Mouse (Mus musculus) cerebellum, postnatal 4 days (tissue): ENCODE results near the gene Lpar2.

Experiments used
- DNase-seq, 2 experiments: peaks; one replicate each; pipeline ENCODE4 v3.0.0; 2022; ENCODE audit warnings: low spot score in 2 of 2, mixed read lengths in 1 of 2

The Lpar2 gene

DNA sequence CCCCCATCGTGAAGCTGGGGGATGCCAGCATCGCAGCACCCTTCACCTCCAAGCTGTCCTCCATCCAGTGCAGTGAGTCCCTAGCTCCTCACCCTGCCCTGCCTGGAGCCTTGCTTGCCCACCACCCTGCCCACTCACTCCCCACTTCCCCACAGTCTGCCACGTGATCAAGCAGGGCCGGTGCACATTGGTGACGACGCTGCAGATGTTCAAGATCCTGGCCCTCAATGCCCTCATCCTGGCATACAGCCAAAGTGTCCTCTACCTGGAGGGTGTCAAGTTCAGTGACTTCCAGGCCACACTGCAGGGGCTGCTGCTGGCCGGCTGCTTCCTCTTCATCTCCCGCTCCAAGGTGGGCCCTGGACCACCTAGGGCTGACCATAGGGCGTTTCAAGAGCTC lies 16.7 kb upstream of the Lpar2 start:
- peak in 1 of 2 experiments; percentile 19 for DNase-seq

- peak in 1 of 2 experiments; percentile 17 for DNase-seq
Observed at GRCm38 (mm10) chr8:69807236-69807635, 15.0 kb upstream of the Lpar2 start.

DNA sequence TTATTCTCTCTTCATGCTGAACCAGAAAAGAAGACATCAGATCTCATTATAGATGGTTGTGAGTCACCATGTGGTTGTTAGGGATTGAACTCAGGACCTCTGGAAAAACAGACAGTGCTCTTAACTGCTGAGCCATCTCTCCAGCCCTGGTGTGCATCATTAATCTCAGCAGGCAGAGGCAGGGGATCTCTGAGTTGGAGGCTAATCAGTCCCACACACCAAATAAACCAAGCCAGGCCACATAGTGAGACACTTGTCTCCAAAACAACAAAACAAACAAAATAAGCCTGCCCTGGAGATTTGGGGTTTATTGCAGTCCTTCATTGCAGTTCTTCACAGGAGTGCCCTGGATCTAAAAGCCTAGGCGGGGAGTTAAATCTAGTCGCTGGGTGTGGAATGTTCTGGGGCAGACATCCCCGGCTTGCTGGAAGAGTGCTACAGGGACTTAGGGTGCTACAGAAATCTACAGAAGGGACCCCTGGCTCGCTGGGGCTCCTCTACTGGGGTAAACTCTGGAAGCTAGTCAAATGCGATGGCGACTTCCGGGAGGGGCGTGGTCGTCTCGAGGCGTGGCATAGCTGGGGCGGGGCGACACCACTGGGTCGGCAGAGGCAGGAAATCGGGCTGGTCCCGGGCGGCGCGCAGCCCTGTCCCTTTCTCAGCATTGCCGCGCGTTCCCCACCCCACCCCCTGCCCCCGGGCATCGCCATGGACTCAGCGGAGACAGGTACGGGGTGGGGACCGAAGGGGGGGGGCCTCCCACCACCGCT lies 13.9 kb upstream of the Lpar2 start, which contains the start of gene Gmip:
Gene Gmip (plus strand): TSS at position 586 of the 770 bp plus-strand sequence.
- DNase-seq: peak; percentile 30 to 54

GRCm38 (mm10) chr8:69808864-69809403 lies 13.3 kb upstream of the Lpar2 start:
- peak in 1 of 2 experiments; percentile 32 for DNase-seq

DNA sequence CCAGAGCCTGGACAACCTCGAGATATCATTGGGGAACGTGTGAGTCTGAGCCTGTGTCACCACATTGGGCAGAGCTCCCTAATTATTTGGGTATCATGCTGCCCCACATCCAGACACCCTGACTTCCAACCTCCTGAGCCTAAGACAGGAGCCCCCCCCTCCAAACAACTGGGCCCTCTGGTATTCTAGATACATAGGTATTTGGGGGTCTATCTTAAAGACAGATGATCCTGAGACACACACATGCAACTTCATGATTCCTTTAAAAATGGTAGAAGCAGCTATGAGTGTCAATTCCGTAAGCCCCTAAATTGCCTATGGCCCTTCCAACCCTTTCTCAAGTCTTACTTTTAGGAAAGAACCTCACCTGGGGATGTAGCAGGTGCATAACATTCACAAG lies 12.4 kb upstream of the Lpar2 start:
- DNase-seq: no peak

DNA sequence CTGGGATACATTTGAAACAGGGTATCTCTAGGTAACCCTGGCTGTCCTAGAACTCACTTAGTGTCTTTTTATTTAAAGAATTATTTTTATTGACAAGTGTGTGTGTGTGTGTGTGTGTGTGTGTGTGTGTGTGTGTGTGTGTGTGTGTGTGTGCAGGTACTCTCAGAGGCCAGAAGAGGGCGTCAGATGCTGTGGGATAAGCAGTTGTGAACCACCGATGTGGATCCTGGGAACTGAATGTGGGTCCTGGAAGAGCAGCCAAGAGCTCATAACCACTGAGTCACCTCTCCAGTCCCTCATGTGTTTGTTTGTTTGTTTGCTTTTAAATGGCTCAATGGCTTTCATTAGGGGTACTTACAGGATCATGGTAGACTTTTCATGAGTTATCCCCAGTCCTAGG lies 7.3 kb upstream of the Lpar2 start:
- no peak for DNase-seq

DNA sequence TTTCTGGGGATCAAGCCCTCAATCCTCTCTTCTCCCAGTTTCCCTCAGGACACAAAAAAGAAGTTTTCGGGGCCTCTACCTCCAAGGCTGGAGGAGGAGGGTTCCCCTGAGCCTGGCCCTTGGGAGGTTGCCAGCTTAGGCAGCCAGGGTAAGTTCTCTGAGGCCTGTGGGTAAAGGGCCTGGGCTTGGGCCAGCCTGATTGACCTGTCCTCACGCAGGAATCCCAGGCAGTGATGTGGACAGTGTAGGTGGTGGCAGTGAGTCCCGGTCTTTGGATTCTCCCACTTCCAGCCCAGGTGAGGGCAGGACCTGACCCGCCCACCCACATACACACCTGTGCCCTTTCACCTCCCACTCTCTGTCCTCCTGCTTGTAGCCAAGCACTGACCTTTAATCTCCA lies 6.8 kb upstream of the Lpar2 start:
- DNase-seq: no peak

DNA sequence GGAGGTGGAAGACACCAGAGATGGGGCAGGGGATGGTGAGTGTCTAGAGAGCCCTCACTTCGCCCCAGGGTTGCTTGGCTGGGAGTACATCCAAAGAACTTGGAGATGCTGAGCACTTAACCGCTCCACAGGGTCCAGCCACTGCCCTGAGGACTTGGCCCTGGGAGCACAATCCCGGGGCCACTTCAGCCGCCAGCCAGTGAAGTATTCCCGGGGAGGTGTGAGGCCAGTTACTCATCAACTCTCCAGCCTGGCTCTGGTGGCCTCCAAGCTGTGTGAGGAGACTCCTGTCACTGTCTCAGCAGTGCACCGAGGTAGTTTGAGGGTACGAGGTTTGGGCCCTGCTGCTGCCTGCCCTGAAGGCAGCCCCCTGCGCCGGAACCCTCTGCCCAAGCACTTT lies 1.8 kb upstream of the Lpar2 start:
- no peak for DNase-seq

DNA sequence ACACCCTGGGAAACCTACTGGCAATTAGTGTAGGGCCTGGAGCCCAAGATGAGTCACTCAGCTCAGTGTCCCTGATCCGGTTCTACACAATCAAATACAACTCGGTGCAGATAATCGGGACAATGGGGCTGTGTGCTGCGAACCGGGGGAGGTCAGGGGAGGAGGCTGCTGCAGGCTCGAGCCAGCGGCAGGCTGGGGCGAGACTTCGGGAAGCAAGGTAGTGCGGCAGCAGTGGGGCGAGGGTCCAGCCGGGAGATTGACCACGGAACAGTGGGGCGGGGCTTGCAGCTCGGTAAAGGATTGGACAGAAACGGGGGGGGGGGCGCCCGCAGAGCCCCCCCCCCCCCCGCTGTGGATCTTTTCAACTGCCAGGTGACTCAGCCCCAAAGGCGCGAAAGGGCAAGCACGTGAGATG lies 251 bp upstream of the Lpar2 start:
- DNase-seq: peak in 1 of 2 experiments; percentile 44

DNA sequence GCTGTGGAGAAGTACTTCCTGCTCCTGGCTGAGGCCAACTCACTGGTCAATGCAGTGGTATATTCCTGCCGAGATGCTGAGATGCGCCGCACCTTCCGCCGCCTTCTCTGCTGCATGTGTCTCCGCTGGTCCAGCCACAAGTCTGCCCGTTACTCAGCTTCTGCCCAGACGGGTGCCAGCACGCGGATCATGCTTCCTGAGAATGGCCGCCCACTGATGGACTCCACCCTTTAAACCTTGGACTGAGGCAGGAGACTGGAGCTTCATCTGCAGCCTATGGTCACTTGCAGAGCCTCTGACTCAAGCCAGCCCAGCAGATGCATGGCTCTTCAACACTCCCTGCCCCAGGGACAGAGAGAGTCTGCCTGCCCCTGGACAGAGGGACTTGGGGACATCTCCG lies 4.1 kb downstream of the Lpar2 start:
- DNase-seq: no peak

- peak; percentile 70 to 88 for DNase-seq
Observed at GRCm38 (mm10) chr8:69832298-69832853, 10.1 kb downstream of the Lpar2 start, which contains the start of gene Pbx4. Pbx4 (plus strand) TSS chr8:69832491.

DNA sequence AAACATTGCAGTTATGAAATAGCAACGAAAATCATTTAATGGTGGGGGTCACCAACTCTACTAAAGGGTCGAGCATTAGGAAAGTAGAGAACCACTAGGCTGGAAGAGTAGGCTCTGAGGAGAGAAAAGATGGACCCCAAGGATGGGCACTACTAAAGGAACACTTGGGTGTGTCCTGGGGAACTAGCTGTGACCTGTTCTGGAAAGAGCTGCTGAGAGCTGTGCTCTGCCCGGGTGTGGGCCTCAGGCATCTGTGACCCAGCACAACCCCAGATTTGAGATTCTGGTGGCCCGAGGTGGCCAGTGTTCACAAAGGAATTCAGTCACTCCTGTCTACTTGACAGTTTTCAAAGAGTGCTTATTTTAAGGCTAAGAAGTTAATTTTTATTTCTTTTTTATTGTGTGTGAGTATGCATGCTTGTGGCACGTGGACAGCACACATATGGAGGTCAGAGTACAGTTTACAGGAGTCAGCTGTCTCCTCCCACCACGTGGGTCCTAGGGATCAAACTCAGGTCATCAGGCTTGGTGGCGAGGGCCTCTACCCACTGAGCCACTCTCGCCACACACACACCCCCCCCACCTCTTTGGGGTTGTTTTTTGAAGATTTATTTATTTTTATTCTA lies 14.9 kb downstream of the Lpar2 start:
- no peak for DNase-seq

GRCm38 (mm10) chr8:69847167-69848065 lies 25.2 kb downstream of the Lpar2 start:
- no peak for DNase-seq

GRCm38 (mm10) chr8:69848951-69849350 lies 26.7 kb downstream of the Lpar2 start:
- no peak for DNase-seq

- no peak for DNase-seq
Observed at GRCm38 (mm10) chr8:69849899-69850298, 27.7 kb downstream of the Lpar2 start.

- no peak for DNase-seq
Observed at GRCm38 (mm10) chr8:69850926-69851506, 28.8 kb downstream of the Lpar2 start.

DNA sequence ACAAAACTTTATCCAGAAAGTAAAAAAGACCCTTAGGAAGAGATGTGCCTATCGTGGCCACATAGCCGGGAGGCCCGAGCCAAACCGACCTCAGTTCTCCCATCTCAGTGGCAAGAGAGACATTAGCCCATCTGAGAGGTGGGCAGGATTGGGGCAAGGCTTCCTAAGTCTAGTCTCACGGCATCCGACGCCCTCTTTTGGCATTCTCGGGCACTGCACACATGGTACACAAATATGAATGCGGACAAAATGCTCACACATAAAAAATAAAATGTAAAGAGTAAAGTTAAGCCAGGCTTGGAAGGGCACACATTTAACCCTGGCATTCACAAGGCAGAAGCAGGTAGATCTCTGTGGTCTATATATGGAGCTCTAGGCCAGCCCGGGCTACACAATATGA lies 31.6 kb downstream of the Lpar2 start:
- no peak for DNase-seq

- DNase-seq: no peak
Observed at GRCm38 (mm10) chr8:69860807-69861206, 38.6 kb downstream of the Lpar2 start.

- DNase-seq: no peak
Observed at GRCm38 (mm10) chr8:69861251-69861650, 39.0 kb downstream of the Lpar2 start.

DNA sequence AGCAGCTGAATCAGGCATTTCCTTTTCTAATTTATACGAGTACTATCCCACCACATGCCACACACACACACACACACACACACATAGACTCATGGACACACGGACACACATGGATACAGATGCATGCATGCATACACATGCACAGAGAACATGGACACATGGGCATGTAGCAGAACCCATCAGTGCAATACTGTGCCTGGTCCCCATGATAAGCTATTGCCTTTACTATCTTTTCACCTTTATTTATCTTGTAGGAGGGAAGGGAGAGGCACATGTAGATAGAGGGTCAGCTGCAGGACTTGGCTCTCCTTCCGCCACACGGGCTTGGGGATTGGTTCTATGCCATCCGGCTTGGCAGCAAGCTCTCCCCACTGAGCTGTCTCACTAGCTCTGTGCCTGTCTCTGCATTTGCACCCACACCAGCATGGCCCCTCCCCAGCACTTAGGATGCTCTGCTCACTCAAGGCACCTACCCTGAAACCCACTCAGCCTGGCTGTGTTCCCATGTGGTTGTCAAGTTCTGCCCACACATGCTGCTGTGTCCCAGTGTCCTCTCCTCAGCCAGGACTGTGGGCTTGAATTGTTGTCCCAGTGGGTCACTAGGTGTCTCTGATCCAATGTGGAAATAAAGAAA lies 41.3 kb downstream of the Lpar2 start:
- DNase-seq: no peak

DNA sequence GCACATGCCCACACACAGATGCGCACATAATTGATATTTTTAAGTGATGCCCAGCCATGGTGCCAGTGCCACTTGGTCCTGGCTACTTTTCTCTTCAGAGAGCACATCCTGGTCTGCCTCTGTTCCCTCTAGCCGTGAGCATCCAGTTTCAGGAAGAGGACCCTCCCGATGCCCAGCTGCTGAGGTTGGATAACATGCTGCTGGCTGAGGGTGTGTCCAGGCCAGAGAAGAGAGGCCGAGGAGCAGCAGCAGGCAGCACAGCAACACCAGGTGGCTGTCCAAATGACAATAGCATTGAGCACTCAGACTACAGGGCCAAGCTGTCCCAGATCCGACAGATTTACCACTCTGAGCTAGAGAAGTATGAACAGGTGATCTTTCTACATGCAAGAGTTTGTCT lies 42.0 kb downstream of the Lpar2 start:
- no peak for DNase-seq
